Mouse (Mus musculus) heart, embryonic 10.5 days (tissue): ENCODE data around the gene Stk10. TPM values are rescaled to one million over a fixed set of nuclear protein-coding genes. Genes with fewer than 3 reads are reported as not detected.

Experiments
- polyA plus RNA-seq: library from polyadenylated mRNA; unstranded; fragments of >200 nt; fragmentation: Nextera tagmentation; extraction: Ambion mirVana; gene quantifications from 2 replicates; pipeline ENCODE4 v1.2.1, GENCODE M21; 2016

The Stk10 gene
- polyA plus RNA-seq, 1 experiment from 2014 or later, result 2.8 TPM

Other genes starting within 250 kb of the Stk10 start
- 4,954 and 6,566 TPM in 2 replicates for gene Hba-a1, start 249.8 kb upstream of the Stk10 start, polyA plus RNA-seq
- 13.9 and 16.8 TPM in 2 replicates for gene Hbq1b, start 246.3 kb upstream of the Stk10 start, polyA plus RNA-seq
- 9,075 and 12,184 TPM in 2 replicates for gene Hba-a2, start 236.8 kb upstream of the Stk10 start, polyA plus RNA-seq
- not detected in 2 replicates for gene Hbq1a, start 233.2 kb upstream of the Stk10 start, polyA plus RNA-seq
- gene Sh3pxd2b, start 185.5 kb upstream of the Stk10 start, polyA plus RNA-seq, result 14.9 and 16.8 TPM in 2 replicates
- 31.2 and 46.7 TPM in 2 replicates for gene Ubtd2, start 77.9 kb upstream of the Stk10 start, polyA plus RNA-seq
- gene Efcab9, start 1.2 kb upstream of the Stk10 start, polyA plus RNA-seq, result 0.36 TPM in 1 of 2 replicates, not detected in the other
- 61.1 and 73.9 TPM in 2 replicates for gene Fbxw11, start 109.4 kb downstream of the Stk10 start, polyA plus RNA-seq